Mouse (Mus musculus) lung, adult 2 months (tissue): ENCODE measurements around the gene Tmprss4.

Experiments
- CTCF ChIP-seq: fragments of 200-500 bp; IDR thresholded peaks from 2 replicates; pipeline ENCODE4 v1.5.1; 2011; ENCODE audit warnings: mild to moderate bottlenecking, low read length, control low read depth; ENCODE audit not compliant: insufficient read depth
- POLR2A ChIP-seq: fragments of 200-500 bp; IDR thresholded peaks from 2 replicates; pipeline ENCODE4 v1.6.1; 2011; ENCODE audit warnings: low read depth, mild to moderate bottlenecking, control low read depth, low read length, borderline replicate concordance; ENCODE audit errors: extremely low read depth

GRCm38 (mm10) chr9:45171073-45171610 lies 32.8 kb downstream of the Tmprss4 start:
- no peak for TF ChIP-seq POLR2A
- TF ChIP-seq CTCF: no peak
